Mouse (Mus musculus): ENCODE measurements around the gene Gm15557. TPM values are rescaled to one million over a fixed set of nuclear protein-coding genes. Genes with fewer than 3 reads are reported as not detected.
"Not testable (repeated sequence)": the region's sequence is repeated elsewhere in the genome, so short reads cannot be mapped to it uniquely, and the experiment has no call there.

Gene Gm15557
- not detected for total RNA-seq (2021)

DNA sequence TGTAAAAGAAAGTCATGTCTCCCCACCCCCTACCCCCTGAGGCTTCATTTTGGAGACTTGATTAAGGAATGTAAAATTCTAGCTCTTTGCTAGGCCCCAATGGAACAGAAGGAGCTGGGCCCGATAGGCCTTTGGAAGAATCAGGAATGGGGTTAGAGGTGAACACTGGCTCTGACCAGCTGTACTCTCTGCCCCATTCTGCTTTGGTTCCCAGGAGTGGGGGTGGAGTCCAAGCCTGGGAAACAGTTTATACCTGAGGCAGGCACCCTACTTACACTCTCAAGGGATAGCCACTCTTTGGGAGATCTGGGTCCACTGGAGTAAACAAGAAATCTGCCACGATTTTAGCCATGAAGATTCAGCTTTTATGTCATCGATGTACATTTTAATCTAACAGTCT, at the start of gene Gm15557:
Gene Gm15557, plus strand, starts transcription at position 48 of the 400 bp plus-strand sequence.
- DNase-seq (ENCODE audit: extremely low spot score in 1 of 2, low spot score in 1 of 2), result no peak

- DNase-seq (ENCODE audit: extremely low spot score in 1 of 2, low spot score in 1 of 2), result no peak
Observed at GRCm38 (mm10) chr2:155894307-155895045, 46.1 kb upstream of the Gm15557 start.

DNA sequence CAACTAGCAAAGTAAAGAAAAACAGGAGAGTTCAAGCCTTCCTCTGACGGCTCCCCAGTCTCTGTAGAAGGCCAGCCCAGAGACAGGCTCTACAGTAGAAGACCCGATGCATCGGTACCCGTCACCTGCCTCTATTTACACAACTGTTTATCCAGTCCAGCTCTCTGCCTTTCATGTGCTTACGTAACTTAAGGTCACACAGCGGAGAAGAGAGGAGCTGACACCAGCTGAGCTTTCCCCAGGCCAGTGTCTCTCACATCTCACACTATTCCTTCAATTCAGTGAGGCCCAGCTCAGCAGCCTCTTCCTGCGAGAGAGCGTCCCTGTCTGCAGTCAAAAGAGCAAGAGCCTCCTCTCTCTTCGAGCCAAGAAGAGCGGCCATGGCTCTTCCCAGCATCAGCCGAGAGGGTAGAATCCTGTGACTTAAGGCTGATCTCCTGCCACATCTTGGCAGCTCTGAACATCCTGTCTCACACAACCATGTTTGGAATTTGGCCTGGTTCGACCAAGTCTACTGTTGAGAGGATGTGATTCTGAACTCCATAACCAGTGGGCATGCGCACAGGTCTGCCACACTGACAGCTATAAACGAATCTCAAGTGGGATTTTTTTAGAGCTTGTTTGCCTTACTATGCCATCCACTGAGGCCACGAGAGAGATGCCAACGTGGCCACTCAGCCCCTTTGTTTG, 45.3 kb upstream of the Gm15557 start:
- no peak for DNase-seq (ENCODE audit: extremely low spot score in 1 of 2, low spot score in 1 of 2)

DNA sequence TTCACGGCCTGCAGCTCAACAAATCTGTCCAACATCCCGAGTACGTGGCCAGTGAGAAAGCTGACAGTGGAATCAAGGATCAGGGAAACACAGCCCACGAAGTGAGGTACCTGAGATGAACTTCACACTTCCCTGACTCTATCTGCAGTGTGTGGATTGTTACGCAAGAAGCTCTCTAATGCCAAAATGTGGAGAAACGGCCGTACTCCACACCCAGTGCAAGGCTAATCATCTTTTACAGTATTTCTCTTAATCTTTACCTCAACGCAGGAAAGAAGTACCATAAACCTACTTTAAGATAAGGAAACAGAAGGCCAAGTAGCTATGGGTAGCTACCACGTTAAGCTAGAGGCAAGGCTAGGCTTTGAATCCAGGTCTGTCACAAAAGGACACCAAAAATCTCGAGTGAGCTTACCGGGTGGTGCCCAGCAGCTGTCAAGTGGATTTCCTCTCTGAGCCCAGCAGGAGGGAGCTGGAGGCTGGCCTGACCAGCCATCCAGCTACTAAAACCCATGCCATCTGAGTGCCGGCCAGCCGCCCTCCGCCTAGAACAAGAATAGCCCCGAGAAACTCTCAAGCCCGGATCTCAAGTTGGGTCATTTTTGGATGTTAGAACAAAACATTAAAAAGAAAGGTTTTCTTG, 37.4 kb upstream of the Gm15557 start:
- DNase-seq (ENCODE audit: extremely low spot score in 1 of 2, low spot score in 1 of 2), result no peak

- DNase-seq (ENCODE audit: extremely low spot score in 1 of 2, low spot score in 1 of 2), result no peak
Observed at GRCm38 (mm10) chr2:155903632-155904008, 36.9 kb upstream of the Gm15557 start.

DNA sequence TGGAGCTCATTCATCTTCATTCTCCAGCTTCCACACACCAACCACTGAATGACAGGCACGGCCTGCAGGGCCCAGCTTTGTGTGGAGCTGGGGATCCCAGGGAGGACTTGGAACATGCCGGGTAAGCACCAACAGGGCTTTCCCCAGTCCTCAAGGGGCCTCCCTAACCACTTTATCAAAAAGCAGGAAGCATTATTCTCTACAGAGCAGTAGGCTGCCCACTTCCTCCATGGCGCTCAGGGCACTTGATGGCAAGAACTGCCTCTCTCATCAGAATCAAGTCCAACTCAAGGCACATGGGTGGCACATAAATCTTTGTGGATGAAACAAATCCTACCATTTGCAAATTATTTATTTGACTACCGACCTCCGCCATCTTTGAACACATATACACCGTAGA, 25.8 kb upstream of the Gm15557 start:
- DNase-seq (ENCODE audit: extremely low spot score in 1 of 2, low spot score in 1 of 2), result no peak

GRCm38 (mm10) chr2:155923143-155923542, 17.4 kb upstream of the Gm15557 start:
- DNase-seq (ENCODE audit: extremely low spot score in 1 of 2, low spot score in 1 of 2), result no peak

- DNase-seq (ENCODE audit: extremely low spot score in 1 of 2, low spot score in 1 of 2), result not testable (repeated sequence)
Observed at GRCm38 (mm10) chr2:155925213-155925612, 15.3 kb upstream of the Gm15557 start.

GRCm38 (mm10) chr2:155928711-155929345, 11.7 kb upstream of the Gm15557 start:
- DNase-seq (ENCODE audit: extremely low spot score in 1 of 2, low spot score in 1 of 2), result no peak

- DNase-seq (ENCODE audit: extremely low spot score in 1 of 2, low spot score in 1 of 2), result peak; percentile 82 to 84
Observed at GRCm38 (mm10) chr2:155929531-155930442, 10.7 kb upstream of the Gm15557 start, which contains the start of gene Uqcc1. Gene Uqcc1 (minus strand): TSS chr2:155930310.

DNA sequence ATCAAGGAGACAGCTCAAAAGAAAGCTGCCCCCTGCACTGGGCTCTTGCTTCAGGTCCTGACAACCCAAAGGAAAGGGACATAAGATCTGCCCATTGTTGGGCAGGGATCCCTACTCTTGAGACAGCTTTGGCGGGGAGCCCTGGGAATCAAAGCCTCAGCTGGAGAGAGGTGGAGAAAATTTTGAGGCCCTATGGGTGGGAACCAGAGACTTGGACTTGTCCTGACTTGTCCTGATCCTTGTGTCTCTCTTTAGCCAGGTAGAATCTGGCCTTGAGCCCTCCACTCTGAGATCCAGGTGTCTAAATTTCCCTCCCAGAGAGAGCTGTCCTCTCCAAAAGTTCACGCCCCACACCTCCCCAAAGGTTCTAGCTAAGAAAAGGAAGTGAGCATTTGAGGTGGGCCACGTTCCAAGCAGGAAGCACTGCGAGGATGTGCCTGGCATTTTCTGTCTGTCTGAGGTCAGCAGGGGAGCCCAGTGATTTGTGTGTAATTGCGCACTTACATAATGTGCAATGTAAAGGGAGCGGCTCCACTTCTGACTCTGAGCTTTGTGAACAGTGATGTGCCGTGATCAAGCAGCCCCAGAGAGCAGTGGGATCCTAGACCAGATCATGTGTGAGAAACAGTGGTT, 515 bp upstream of the Gm15557 start:
- no peak for DNase-seq (ENCODE audit: extremely low spot score in 1 of 2, low spot score in 1 of 2)

DNA sequence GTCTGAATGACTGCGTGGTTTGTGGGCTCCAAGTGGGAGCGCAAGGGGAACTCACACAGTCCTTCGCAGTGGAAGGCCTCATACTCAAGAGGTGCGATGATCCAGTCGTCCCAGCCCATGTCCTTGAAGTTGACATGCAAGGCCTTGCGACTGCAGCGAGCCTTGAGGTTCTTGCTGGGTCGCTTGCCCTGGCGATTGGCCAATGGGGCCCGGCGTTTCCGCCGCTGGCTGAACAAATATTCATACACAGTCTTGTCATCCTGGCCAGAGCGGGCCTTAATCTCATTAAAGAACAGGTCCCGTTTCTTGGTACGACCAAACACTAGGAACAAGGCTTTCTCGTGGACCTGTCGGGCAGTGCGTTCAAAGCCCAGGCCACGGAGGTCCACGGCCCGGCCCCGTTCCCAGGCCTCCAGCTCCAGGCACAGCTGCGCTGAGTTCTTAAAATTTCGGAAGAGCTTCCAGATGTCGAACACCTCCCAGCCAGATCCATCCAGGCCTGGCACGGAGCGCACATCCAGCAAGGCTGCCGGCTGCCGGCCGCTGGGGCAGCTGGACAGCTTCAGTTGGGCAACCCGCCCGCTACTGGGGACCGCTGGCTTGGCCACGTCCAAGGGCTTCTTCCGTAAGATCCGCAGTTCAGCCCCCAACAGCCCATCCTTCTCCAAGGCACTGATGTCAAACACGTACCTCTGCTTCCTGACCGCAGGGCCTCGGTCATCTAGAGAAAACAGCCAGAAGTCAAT, 1.3 kb downstream of the Gm15557 start:
- DNase-seq (ENCODE audit: extremely low spot score in 1 of 2, low spot score in 1 of 2), result no peak

GRCm38 (mm10) chr2:155943463-155943862, 2.9 kb downstream of the Gm15557 start:
- no peak for DNase-seq (ENCODE audit: extremely low spot score in 1 of 2, low spot score in 1 of 2)

DNA sequence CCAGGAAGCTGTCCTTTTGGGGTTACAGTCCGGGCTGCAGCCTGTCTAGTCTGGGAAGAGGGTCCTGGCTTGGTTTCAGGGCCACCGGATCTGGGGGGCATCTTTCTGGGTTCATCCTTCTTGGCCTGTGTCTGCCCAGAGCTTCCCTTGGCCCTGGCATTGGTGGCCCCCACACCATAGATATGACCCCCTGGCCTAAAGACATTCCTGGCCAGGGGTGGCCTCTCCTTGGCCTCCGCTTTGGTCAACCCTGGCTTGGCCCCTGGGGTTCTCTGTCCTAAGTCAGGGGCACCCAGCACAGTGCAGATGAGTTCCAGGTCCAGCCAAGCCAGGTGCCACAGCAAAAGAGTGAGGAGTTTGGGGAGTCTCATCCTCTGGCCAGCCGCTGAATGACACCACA, 4.2 kb downstream of the Gm15557 start:
- DNase-seq (ENCODE audit: extremely low spot score in 1 of 2, low spot score in 1 of 2), result no peak

DNA sequence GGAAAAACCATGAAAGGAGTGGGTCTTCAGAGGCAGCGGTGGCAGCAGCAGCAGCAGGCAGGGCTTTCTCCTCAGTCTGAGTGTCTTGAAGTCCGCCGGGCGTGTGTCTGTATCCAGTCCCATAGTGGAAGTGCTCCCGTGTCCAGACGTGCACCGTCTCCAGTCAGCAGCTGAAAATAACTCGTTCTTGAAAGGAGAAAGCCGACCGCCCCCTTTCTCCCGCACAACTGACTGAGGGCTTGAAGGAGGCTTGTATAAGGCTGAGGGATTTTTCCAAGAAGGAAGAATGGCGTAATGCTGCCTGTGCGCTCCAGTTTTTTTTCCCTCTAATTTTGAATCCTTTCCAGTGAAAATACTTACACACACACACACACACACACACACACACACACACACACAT, 4.6 kb downstream of the Gm15557 start, which contains the start of gene Gdf5:
Gene Gdf5, minus strand, starts transcription at position 244 of the 400 bp plus-strand sequence.
- DNase-seq (ENCODE audit: extremely low spot score in 1 of 2, low spot score in 1 of 2), result no peak

GRCm38 (mm10) chr2:155945580-155945979, 5.1 kb downstream of the Gm15557 start:
- no peak for DNase-seq (ENCODE audit: extremely low spot score in 1 of 2, low spot score in 1 of 2)

DNA sequence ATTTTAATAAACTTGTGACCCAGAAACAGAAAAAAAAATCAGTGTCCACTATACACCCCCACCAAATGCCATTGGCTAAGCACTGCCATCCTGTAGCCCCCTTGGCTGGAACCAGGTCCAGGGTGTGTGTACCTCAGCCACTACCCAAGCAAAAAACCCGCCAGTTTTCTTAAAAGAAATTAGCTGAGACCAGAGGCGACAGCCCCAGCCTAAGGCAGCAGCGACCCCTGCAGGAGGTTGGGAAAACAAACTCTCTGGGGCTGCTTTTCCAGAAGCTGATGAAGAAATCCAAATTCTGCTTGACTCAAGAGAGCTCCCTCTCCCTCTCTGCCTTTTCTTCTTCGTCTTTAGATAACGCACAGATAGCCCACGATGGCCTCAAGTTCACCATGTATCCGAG, 5.5 kb downstream of the Gm15557 start:
- peak; percentile 56 to 88 for DNase-seq (ENCODE audit: extremely low spot score in 1 of 2, low spot score in 1 of 2)

GRCm38 (mm10) chr2:155946499-155946898, 6.0 kb downstream of the Gm15557 start:
- DNase-seq (ENCODE audit: extremely low spot score in 1 of 2, low spot score in 1 of 2), result no peak

Measured in layer of hippocampus, postnatal 25 days (tissue).